Mouse (Mus musculus) WW6 (cell line): ENCODE measurements at regions not wholly inside any gene's neighbourhood (a gene's known extent, or its start where the extent isn't known, plus 50 kb on each side); places are given as distances from the start of the nearest gene placed in this dataset.

Experiments used
- DNase-seq: peaks from one replicate; pipeline ENCODE4 v3.0.0-alpha.2; 2013; ENCODE audit warnings: low read depth, low spot score

DNA sequence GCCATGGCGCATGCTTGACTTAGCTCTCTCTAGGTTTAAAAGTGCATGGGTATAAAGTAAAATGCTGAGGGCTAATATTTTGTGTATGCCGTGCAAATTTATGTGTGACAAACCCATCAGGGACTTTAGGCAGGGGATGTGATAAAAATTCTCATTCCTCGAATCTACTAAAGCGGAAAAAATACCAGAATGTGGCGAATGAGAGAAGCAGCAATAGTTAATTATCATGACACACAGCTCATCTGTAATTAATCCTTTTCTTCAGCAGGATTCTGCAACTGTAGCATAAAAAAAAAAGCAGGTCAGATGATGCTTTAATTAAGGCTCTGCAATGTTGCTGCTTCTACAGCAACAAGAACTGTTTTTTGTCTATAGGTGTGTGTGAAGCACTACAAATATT is 286.6 kb upstream of the Prkd1 start:
- no peak for DNase-seq

GRCm38 (mm10) chr12:50932496-50932895 is 283.6 kb upstream of the Prkd1 start:
- DNase-seq = no peak

- no peak for DNase-seq
Observed at GRCm38 (mm10) chr12:50929641-50930040, 280.7 kb upstream of the Prkd1 start.

DNA sequence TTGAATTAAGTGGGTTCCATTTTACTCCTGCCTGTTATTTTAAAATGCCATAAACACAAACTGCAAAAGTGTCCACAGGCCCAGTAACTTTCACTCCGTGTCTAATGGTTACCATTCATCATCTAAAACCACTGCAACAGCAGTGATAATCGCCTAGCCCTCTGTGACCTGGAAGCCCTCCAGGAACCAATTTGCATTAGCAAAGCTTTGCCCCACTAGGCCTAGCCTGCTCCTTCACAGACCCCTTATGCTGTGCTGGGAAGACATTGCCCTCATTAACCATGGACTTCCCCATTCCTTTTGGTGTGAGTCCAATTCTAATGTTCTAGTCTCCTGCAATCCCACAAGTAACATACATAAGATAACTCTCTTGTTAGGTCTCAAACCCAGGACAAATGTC is 277.3 kb upstream of the Prkd1 start:
- no peak for DNase-seq

GRCm38 (mm10) chr12:50921739-50922138 is 272.8 kb upstream of the Prkd1 start:
- DNase-seq = no peak

GRCm38 (mm10) chr12:50899609-50900447 is 250.9 kb upstream of the Prkd1 start:
- DNase-seq = no peak

DNA sequence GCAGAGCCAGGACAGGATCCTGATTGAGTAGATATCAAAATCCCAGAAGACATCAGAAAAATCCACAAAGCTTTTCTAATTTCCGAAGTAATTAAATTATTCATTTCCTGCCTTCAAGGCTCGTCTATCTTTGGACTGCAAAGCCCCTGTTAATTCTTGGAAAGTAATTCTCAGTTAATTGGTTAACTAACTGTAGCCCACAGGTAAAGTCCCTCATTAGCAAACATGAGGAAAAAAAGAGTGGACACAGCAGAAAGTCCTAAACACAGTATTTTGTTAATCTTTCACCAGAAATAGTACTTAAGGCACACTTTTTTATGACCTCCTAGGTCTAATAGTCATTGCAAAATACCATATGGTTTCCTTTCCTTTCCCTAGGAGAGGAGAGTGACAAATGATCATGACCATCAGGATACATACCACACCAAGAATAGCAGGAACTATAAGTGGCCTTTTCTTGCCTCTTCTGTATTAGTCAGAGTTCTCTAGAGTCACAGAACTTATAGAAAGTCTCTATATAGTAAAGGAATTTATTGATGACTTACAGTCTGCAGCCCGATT is 248.8 kb upstream of the Prkd1 start:
- no peak for DNase-seq

DNA sequence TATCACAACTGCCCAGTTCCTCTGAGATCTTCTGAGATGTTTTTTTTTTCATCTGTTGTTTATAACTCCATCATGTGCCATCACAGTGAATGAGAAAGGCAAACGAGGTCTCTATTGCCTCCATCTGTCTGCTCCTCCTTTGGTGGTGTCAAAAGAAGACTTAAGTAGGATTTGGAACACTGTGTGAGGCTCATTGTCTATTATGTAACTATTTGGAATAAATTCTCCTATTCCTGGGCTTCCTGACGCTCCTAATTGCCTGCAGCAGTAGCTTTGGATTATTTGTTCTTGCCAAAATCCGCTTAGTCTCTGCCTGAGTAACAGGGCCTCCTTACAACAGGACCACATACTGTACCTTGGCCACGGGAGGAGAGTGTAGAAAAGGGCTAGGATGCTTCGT is 244.7 kb upstream of the Prkd1 start:
- no peak for DNase-seq

DNA sequence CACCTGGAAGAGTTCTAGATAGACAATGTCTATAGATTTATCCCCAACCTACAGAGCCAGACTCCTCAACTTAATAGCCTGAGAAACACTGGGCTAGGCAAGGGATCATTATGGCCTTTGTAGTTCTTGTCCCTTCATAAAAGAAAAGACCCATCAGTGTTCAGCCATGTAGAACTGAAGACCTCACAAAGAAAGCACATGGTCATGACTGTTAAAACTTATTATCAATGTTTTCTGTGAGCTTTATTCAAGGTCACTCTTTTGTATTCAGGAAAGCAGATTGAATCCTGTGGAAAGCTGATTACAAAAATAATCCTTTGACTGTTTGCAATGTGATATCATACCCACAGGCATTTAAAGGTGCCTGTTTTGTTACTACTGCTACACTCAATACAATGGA is 226.9 kb upstream of the Prkd1 start:
- no peak for DNase-seq

- DNase-seq = no peak
Observed at GRCm38 (mm10) chr12:50874024-50874398, 225.1 kb upstream of the Prkd1 start.

- DNase-seq = no peak
Observed at GRCm38 (mm10) chr12:50873390-50874023, 224.6 kb upstream of the Prkd1 start.

GRCm38 (mm10) chr12:50851644-50852043 is 202.7 kb upstream of the Prkd1 start:
- DNase-seq = no peak

GRCm38 (mm10) chr12:50847976-50848375 is 199.1 kb upstream of the Prkd1 start:
- no peak for DNase-seq

- no peak for DNase-seq
Observed at GRCm38 (mm10) chr12:50842744-50843143, 193.8 kb upstream of the Prkd1 start.

GRCm38 (mm10) chr12:50839391-50839790 is 190.5 kb upstream of the Prkd1 start:
- no peak for DNase-seq

DNA sequence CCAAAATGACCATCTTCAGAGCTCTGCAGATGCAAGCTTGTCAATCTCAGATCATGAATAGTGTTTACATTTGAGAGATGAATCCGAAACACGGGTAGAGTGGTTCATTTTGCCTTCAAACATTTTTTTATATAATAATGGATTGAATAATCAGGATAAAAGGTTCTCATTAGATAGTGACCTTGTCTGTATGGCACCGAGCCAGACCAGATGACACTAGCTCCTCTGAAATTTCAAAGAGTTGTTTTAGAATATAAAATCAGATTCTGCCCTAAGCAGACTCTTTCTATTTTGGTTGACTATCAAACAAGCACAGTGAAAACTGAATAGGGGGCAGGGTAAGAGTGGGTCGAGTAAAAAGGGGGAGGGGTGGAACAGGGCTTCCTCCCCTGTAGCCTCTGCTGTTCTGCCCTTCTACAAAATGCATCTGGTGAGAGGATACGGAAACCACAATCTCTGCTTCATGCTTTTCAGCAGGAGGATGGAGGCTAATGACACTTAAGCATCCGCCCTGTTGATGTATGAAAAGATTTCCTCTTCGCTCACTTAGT is 159.9 kb upstream of the Prkd1 start:
- no peak for DNase-seq

DNA sequence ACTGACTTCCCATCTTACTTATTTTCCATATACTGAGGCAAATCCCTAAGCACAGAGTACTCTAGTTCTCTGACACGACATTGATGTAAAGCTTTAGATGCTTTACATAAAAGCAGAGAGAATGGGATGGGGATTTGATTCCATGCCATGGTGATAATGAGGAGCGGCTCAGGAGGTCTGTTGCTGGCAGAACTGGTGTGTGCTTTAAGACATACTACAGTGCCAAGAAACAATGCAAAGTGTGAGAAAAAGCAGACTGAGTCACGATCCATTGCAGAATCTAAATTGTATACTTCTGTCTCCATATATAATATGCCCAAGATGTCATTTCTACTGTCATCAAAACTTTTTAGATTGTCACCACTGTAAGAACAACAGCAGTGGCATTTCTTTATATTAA is 155.5 kb upstream of the Prkd1 start:
- no peak for DNase-seq

DNA sequence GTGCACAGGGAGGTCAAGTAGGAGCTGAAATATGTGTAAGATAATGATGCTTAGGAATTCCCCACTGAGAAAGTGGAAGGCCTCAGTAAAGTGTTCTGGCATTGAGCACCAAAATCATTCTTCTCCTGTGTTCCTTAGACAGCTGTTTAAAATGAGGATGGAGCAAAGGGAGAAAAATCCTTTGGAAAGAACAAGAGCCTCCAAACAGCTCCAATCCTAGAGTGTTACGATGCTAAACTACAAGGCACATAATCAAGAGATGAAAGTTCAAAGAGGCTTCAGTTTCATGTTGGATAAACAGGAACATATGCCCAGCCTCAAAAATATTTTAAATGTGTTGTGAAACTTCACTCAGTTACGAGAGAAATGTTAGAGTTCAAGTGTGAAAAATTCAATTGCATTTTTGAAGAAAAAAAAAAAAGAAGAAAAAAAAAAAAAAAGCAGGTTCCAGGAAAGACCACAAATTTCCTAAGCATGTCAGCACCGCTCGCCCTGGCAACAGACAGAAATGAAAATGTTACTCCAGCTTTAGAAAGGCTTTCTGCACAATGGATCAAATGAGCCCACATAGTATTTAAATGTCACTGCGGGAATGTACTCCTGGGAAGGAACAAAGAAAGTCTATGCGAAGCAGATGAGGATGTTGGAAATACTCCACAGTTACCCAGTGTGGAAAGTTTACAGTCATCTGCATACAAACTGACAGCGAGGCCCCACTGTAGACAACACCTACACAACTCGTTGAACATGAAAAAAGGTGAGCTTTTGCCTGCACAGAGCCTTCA is 116.5 kb upstream of the Prkd1 start:
- no peak for DNase-seq

DNA sequence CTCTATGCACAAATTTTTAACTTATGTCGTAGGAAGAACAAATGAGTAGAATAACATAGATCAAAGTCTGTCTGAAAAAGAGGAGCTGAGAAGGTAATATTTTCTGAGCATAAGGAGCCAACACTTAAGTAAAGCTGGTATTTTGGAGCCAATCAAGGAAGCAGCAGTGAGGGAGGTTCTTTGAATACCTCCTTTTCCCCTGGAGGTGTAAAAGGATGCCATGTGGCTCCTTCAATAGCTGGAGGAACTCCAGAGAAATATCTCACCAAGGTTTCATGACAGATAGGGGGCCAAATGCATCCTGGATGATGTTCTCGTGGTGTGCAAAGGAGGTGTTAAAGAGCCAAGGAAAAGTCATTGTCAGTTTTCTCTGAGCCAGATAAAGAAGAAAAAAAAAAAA is 115.6 kb upstream of the Prkd1 start:
- DNase-seq = no peak

DNA sequence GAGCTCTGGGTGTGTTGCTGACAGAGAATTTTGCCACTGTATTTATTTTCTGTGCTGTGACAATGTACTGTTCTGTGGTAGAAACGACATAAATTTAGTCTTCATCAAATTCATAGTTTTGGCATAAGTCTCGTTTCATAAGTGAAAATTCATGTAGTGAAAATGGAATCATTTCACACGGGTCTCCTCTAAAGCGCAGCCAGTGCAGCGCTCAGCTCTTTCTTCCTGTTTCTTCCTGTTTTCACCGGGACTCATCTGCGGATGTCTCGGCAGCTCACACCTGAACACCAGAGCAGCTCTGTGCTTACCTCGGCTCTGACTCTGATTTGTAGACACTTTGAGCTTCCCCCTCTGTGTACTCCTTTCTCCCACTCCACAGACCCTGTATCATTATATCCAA is 85.2 kb upstream of the Prkd1 start:
- DNase-seq = no peak

GRCm38 (mm10) chr12:50712615-50713014 is 63.7 kb upstream of the Prkd1 start:
- no peak for DNase-seq
